Mouse (Mus musculus): ENCODE data around the gene Gm38100.

Gm38100 gene

GRCm38 (mm10) chr1:175967004-175967745 is 47.0 kb downstream of the Gm38100 start:
- no peak for DNase-seq (ENCODE audit: low spot score in 2 of 2)

GRCm38 (mm10) chr1:175970710-175971109 is 50.6 kb downstream of the Gm38100 start:
- DNase-seq (ENCODE audit: low spot score in 2 of 2) = no peak
